Mouse (Mus musculus) liver, adult 2 months (tissue): ENCODE results near the gene Aox2. TPM values are rescaled to one million over a fixed set of nuclear protein-coding genes. Genes with fewer than 3 reads are reported as not detected.

Source experiments
- DNase-seq: peaks from one replicate; pipeline ENCODE4 v3.0.0-alpha.2; 2011; ENCODE audit warnings: low read depth, low spot score; ENCODE audit errors: extremely low read depth
- H3K27ac ChIP-seq: fragments of 200-500 bp; replicated peaks from 2 replicates; pipeline ENCODE4 v1.5.1; 2012; ENCODE audit warnings: low read depth, mild to moderate bottlenecking, control low read depth, inconsistent platforms, low read length; ENCODE audit not compliant: insufficient read depth
- H3K27me3 ChIP-seq: fragments of 200-500 bp; 2 replicates; pipeline ENCODE4 v1.6.1; 2012; ENCODE audit warnings: mild to moderate bottlenecking, moderate library complexity, low read length, inconsistent platforms; ENCODE audit not compliant: control insufficient read depth, insufficient read depth
- H3K36me3 ChIP-seq: fragments of 200-500 bp; 2 replicates; pipeline ENCODE4 v1.6.1; 2012; ENCODE audit warnings: low read length, inconsistent platforms; ENCODE audit not compliant: control insufficient read depth, insufficient read depth
- H3K4me1 ChIP-seq: fragments of 200-500 bp; 2 replicates; pipeline ENCODE4 v1.6.1; 2011; ENCODE audit warnings: low read length; ENCODE audit not compliant: control insufficient read depth, insufficient read depth
- H3K4me3 ChIP-seq: fragments of 200-500 bp; 2 replicates; pipeline ENCODE4 v1.5.1; 2011; ENCODE audit warnings: low read depth, mild to moderate bottlenecking, control low read depth, low read length, moderate library complexity; ENCODE audit not compliant: insufficient read depth
- H3K79me2 ChIP-seq: fragments of 200-500 bp; 2 replicates; pipeline ENCODE4 v1.6.1; 2012; ENCODE audit warnings: inconsistent platforms, mild to moderate bottlenecking, low read length, moderate library complexity; ENCODE audit not compliant: control insufficient read depth, insufficient read depth
- H3K9ac ChIP-seq: fragments of 200-500 bp; 2 replicates; pipeline ENCODE4 v1.6.1; 2012; ENCODE audit warnings: low read depth, mild to moderate bottlenecking, control low read depth, inconsistent platforms, low read length
- CTCF ChIP-seq: fragments of 200-500 bp; IDR thresholded peaks from 2 replicates; pipeline ENCODE4 v1.5.1; 2011; ENCODE audit warnings: low read depth, low read length, control low read depth
- POLR2A ChIP-seq: fragments of 200-500 bp; IDR thresholded peaks from 2 replicates; pipeline ENCODE4 v1.6.1; 2011; ENCODE audit warnings: low read length, control low read depth; ENCODE audit not compliant: insufficient read depth; ENCODE audit errors: extremely low read depth
- WGBS: fragments of 180-500 bp; shearing (Covaris S2); methylation state at CpG from one replicate; pipeline ENCODE4 v1.1.7; 2018; 5-methylcytosine and 5-hydroxymethylcytosine counted together
- polyA plus RNA-seq: library from polyadenylated mRNA; depleted of rRNA; stranded (reverse); fragments of >200 nt; gene quantifications from 2 replicates; pipeline ENCODE4 v1.2.3, GENCODE M21; 2012
- total RNA-seq: library from RNA; depleted of rRNA; stranded (reverse); fragments of >200 nt; gene quantifications from 2 replicates; pipeline ENCODE4 v1.2.3, GENCODE M21; 2014

Aox2 gene
- total and polyA plus RNA-seq, 2 experiments, result under 0.01 TPM; not detected in 1

GRCm38 (mm10) chr1:58341576-58341975 lies 63.5 kb downstream of the Aox2 start:
- H3K79me2 ChIP-seq, result no peaks in the 10 kb centered on the region
- DNase-seq, result peak; percentile 64
- no peaks in the 10 kb centered on the region for H3K27me3 ChIP-seq
- no peak overlapping the region for H3K27ac ChIP-seq
- 12% methylated on average over 7 of the region's 7 CpGs for WGBS
- H3K36me3 ChIP-seq, result no peaks in the 10 kb centered on the region
- TF ChIP-seq CTCF, result peak; percentile 21; the same call in 1 of the 2 replicates
- no peak for TF ChIP-seq POLR2A
- H3K9ac ChIP-seq, result no peak overlapping the region
- H3K4me3 ChIP-seq, result no peak overlapping the region
- H3K4me1 ChIP-seq, result peaks cover 1% of the 10 kb centered on the region; the same call in 1 of the 2 replicates

DNA sequence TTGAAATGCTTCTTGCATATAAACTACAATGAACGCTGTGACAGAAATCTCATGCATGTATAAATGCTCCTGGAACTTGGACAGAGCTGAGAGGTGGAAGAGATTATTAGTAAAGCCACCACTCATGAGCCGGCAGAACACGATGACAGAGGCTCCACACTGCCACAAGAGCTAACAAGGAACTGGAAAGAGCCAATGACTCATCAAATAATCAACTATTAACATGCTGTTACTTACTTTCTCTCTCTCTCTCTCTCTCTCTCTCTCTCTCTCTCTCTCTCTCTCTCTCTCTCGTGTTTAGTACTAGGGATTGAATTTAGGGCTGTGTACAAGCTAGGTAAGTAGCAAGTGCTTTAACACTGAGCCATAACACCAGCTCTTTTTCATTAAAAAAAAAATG lies 65.7 kb downstream of the Aox2 start:
- no peaks in the 10 kb centered on the region for H3K79me2 ChIP-seq
- no peak overlapping the region for H3K27ac ChIP-seq
- no peaks in the 10 kb centered on the region for H3K36me3 ChIP-seq
- no peak overlapping the region for H3K4me3 ChIP-seq
- no peaks in the 10 kb centered on the region for H3K27me3 ChIP-seq
- peaks cover 1% of the 10 kb centered on the region; the same call in 1 of the 2 replicates for H3K4me1 ChIP-seq
- no peak for TF ChIP-seq POLR2A
- no peak for TF ChIP-seq CTCF
- no peak for DNase-seq
- no peak overlapping the region for H3K9ac ChIP-seq
- 72% methylated on average over 4 of the region's 4 CpGs for WGBS

DNA sequence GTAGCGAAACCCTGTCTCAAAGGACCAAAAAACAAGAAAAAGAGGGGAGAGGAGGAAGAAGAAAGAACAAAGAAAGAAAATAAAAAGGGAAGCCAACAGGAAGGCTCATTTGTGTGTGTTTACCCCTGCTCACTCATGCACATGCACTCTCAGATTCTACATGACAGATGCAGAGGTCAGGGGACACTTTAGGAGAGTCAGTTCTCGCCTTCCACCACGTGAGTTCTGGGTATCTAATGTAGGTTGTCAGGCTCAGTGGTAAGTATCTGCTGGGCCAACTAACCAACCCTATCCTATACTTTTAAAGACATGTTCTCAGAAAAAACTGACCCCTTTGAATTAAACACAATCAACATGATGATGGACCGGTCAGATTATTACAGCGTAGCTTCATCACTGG lies 66.4 kb downstream of the Aox2 start:
- H3K4me3 ChIP-seq, result no peak overlapping the region
- H3K27ac ChIP-seq, result no peak overlapping the region
- H3K9ac ChIP-seq, result no peak overlapping the region
- H3K27me3 ChIP-seq, result no peaks in the 10 kb centered on the region
- no peaks in the 10 kb centered on the region for H3K79me2 ChIP-seq
- TF ChIP-seq POLR2A (no peak), CTCF (no peak)
- peaks cover 1% of the 10 kb centered on the region; the same call in 1 of the 2 replicates for H3K4me1 ChIP-seq
- no peak for DNase-seq
- WGBS, result 94% methylated on average over 5 of the region's 5 CpGs
- no peaks in the 10 kb centered on the region for H3K36me3 ChIP-seq

- H3K79me2 ChIP-seq, result no peaks in the 10 kb centered on the region
- no peak overlapping the region for H3K9ac ChIP-seq
- no peak overlapping the region for H3K4me3 ChIP-seq
- H3K27ac ChIP-seq, result no peak overlapping the region
- DNase-seq, result no peak
- WGBS, result 51% methylated on average over 14 of the region's 14 CpGs
- peaks cover 1% of the 10 kb centered on the region; the same call in 1 of the 2 replicates for H3K4me1 ChIP-seq
- H3K27me3 ChIP-seq, result no peaks in the 10 kb centered on the region
- no peak for TF ChIP-seq CTCF
- no peak for TF ChIP-seq POLR2A
- no peaks in the 10 kb centered on the region for H3K36me3 ChIP-seq
Measured at GRCm38 (mm10) chr1:58346159-58346558, 68.0 kb downstream of the Aox2 start.

DNA sequence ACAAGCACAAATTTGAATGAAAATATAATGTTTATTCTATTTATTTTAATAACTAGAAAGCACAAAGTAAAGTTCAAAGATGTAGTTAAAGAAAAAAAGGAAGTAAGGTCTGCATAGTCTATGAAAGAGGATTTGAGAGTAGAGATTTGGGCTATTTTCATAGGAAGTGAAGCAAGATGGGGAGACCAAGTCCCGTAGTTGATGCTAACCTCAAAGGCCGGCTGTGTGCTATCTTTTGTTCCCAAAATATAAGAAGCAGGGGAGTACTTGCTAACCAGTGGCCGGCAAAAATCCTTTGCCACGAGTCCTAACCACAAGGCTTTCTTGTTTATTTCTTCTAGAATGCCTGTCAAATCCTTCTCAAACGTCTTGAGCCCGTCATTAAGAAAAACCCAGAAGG lies 70.6 kb downstream of the Aox2 start:
- no peak for DNase-seq
- no peaks in the 10 kb centered on the region for H3K27me3 ChIP-seq
- no peaks in the 10 kb centered on the region for H3K36me3 ChIP-seq
- no peak overlapping the region for H3K4me3 ChIP-seq
- H3K27ac ChIP-seq, result no peak overlapping the region
- 0 out of 2 replicates have a peak, but pooled peaks cover 2% of the 10 kb centered on the region for H3K4me1 ChIP-seq
- 77% methylated on average over 6 of the region's 6 CpGs for WGBS
- H3K9ac ChIP-seq, result no peak overlapping the region
- TF ChIP-seq POLR2A (no peak), CTCF (no peak)
- no peaks in the 10 kb centered on the region for H3K79me2 ChIP-seq

DNA sequence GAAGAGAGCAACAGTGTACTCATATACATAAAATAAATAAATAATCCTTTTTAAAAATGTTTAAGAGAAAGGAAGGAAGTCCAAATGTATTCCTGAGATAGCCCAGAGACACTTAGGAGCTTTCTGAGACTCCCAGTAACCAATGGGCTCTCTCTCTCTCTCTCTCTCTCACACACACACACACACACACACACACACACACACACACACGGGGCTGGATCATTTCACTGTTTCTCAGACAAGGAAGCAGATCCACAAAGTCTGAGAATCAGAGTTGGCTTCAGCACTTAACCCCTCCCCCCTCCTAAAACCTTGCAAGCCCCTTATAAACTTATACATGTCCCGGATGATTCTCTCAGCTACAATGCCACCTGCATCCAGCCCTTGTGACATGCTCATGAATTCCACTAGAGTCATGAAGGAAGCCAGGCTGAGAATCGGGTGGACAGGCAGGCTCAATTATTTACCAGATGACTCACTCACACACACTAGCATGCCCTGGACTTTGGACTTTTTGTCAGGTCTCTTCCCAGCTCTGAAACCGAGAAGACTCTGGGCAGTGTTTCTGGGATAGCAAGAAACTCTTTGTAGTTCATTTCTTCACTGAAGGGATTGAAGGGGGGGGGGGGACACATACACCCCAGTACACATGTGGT lies 75.2 kb downstream of the Aox2 start:
- Histone ChIP-seq H3K27ac (peak overlapping the region; percentile 82), H3K9ac (peak overlapping the region; percentile 45; the same call in 1 of the 2 replicates), H3K4me1 (peaks cover 5% of the 10 kb centered on the region; the same call in 1 of the 2 replicates), H3K4me3 (no peak overlapping the region), H3K36me3 (no peaks in the 10 kb centered on the region), H3K79me2 (no peaks in the 10 kb centered on the region), H3K27me3 (no peaks in the 10 kb centered on the region)
- TF ChIP-seq CTCF, result no peak
- no peak for TF ChIP-seq POLR2A
- WGBS, result 15% methylated on average over 4 of the region's 4 CpGs
- DNase-seq, result peak; percentile 97
